Mouse (Mus musculus) gonadal fat pad, adult 2 months (tissue): ENCODE results near the gene Dpm2. TPM values are rescaled to one million over a fixed set of nuclear protein-coding genes. Genes with fewer than 3 reads are reported as not detected.

Source experiments
- DNase-seq: peaks from one replicate; pipeline ENCODE4 v3.0.0-alpha.2; 2012; ENCODE audit warnings: low read depth
- polyA plus RNA-seq: library from polyadenylated mRNA; depleted of rRNA; stranded (reverse); fragments of >200 nt; gene quantifications from 2 replicates; pipeline ENCODE4 v1.2.3, GENCODE M21; 2012; rRNA removed

Gene Dpm2
- polyA plus RNA-seq: 138 and 191 TPM in 2 replicates

GRCm38 (mm10) chr2:32570698-32571494 is at the start of gene Dpm2:
Dpm2 (plus strand) TSS chr2:32570858.
- no peak for DNase-seq

- no peak for DNase-seq
These were observed 46.1 kb upstream of the Dpm2 start for GRCm38 (mm10) chr2:32524536-32525031.

GRCm38 (mm10) chr2:32525816-32526215 is 44.8 kb upstream of the Dpm2 start:
- DNase-seq: no peak

- DNase-seq: no peak
These were observed 43.1 kb upstream of the Dpm2 start for GRCm38 (mm10) chr2:32527468-32527966.

GRCm38 (mm10) chr2:32528326-32528725 is 42.3 kb upstream of the Dpm2 start:
- no peak for DNase-seq

- DNase-seq: no peak
These were observed 40.2 kb upstream of the Dpm2 start for GRCm38 (mm10) chr2:32530479-32530878.

- DNase-seq: no peak
These were observed 37.5 kb upstream of the Dpm2 start for GRCm38 (mm10) chr2:32533163-32533562.

- no peak for DNase-seq
These were observed 36.5 kb upstream of the Dpm2 start for GRCm38 (mm10) chr2:32534061-32534732.

GRCm38 (mm10) chr2:32534733-32535471 is 35.8 kb upstream of the Dpm2 start, which contains the start of gene Fam102a:
Fam102a (plus strand) TSS chr2:32535332.
- DNase-seq: no peak

- DNase-seq: no peak
These were observed 35.1 kb upstream of the Dpm2 start for GRCm38 (mm10) chr2:32535501-32535991.

GRCm38 (mm10) chr2:32536086-32536633 is 34.5 kb upstream of the Dpm2 start:
- DNase-seq: no peak

GRCm38 (mm10) chr2:32536634-32537359 is 33.9 kb upstream of the Dpm2 start:
- DNase-seq: no peak

- DNase-seq: no peak
These were observed 33.2 kb upstream of the Dpm2 start for GRCm38 (mm10) chr2:32537360-32537905.

- no peak for DNase-seq
These were observed 32.7 kb upstream of the Dpm2 start for GRCm38 (mm10) chr2:32537941-32538340.

- no peak for DNase-seq
These were observed 32.2 kb upstream of the Dpm2 start for GRCm38 (mm10) chr2:32538461-32538860.

GRCm38 (mm10) chr2:32539452-32539981 is 31.1 kb upstream of the Dpm2 start:
- no peak for DNase-seq

- DNase-seq: no peak
These were observed 29.2 kb upstream of the Dpm2 start for GRCm38 (mm10) chr2:32541333-32541908.

GRCm38 (mm10) chr2:32541986-32542573 is 28.6 kb upstream of the Dpm2 start:
- DNase-seq: no peak

GRCm38 (mm10) chr2:32543031-32543449 is 27.6 kb upstream of the Dpm2 start:
- no peak for DNase-seq
